Mouse (Mus musculus): ENCODE data around the gene Tcaim. TPM values are rescaled to one million over a fixed set of nuclear protein-coding genes. Genes with fewer than 3 reads are reported as not detected.

Tcaim gene
- 10.9 and 12.9 TPM in 2 replicates for polyA plus RNA-seq (2021; fragmentation: Nextera tagmentation)
- long read RNA-seq, experiment 1, transcript Tcaim-204 (1 exons, 1,580 nt) = minor isoform, 6 of 100 reads
- long read RNA-seq, experiment 1, transcript Tcaim-202 (11 exons, 2,909 nt) = minor isoform, 18 of 100 reads
- long read RNA-seq, experiment 1, transcript Tcaim-201 (11 exons, 3,049 nt) = major isoform, 49 of 100 reads
- long read RNA-seq, experiment 1, partial matches to known transcripts = 3 of 100 reads
- long read RNA-seq, experiment 1, other reads (novel, unspliced or antisense) = 24 of 100 reads
- long read RNA-seq, experiment 2, transcript Tcaim-201 (11 exons, 3,049 nt) = major isoform, 10 of 17 reads
- long read RNA-seq, experiment 2, partial matches to known transcripts = 3 of 17 reads
- long read RNA-seq, experiment 2, other reads (novel, unspliced or antisense) = 4 of 17 reads

DNA sequence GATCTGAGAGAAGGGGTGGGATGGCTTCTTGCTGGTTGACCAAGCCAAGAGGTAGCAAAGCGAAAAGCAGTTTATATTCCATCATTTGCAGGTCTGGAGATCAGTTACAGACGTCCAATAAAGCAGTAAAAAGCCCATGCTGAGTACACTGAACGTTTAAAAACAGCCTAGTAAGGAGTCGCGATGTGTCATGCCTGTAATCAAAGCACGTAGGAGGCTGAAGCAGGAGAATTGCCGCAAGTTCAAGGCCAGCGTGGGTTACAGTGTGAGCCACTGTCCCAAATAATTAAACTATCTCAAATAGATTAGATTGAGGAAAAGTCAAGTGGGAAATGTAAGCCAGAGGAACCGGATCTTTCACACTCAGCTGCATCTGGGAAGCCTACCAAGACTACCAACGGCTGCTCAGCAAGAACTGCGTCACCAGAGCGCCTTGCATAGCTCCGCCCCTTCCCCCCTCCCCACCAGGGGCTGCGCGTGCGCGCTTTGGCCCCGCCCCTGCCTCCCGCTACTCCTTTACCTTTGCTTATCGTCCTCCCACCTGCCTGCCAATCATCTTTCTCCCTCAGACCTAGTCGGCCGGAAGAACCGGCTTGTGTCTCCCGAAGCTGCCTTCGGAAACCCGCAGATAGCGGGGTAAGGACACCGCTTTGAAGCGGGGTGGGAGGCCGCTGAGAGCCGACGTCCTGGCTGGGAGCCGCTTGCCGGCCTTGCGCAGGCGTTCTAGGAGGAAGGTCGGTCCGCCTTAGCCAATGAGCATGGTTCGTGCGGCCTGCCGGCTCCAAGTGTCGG lies at the start of gene Tcaim:
Gene Tcaim (plus strand): TSS at position 487 of the 792 bp plus-strand sequence.

GRCm38 (mm10) chr9:122843760-122844159 lies 38.4 kb downstream of the Tcaim start, which contains the start of gene Gm35549:
TSS of gene Gm35549 (minus strand) at chr9:122844035.

DNA sequence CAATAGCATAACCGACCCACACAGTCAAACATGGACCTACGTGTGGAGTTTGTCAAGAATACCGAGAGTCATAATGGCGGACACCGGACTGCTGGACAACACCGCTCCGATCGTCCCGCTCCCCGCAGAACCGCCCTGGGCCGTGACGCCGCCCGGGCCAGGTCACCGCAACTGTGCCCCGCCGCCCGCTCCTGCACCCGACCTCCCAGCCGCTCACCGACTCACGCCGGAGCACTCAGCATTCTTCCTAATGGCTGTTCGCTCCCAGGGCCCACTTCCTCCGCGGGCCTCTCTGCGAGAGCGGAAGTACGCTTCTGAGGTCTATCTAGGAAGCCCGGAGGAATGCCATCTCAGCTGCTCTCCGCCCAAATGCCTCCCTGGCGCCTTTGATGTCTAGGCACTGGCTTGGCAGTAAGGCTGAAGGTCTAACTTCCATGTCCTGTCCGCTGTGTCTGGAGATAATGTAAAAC lies 60.4 kb downstream of the Tcaim start, which contains the start of gene Zfp445:
Gene Zfp445 (minus strand): TSS at position 310 of the 470 bp plus-strand sequence.

GRCm38 (mm10) chr9:122885385-122885784 lies 80.0 kb downstream of the Tcaim start, which contains the start of gene Zkscan7:
TSS of gene Zkscan7 (plus strand) at chr9:122885685.

Other genes starting within 250 kb of the Tcaim start
- gene Topaz1, start 58.2 kb upstream of the Tcaim start, polyA plus RNA-seq (2021; fragmentation: Nextera tagmentation) = not detected in 2 replicates
- gene Gm35549, start 38.5 kb downstream of the Tcaim start, polyA plus RNA-seq (2021; fragmentation: Nextera tagmentation) = not detected in 2 replicates
- gene Zfp445, start 60.5 kb downstream of the Tcaim start, polyA plus RNA-seq (2021; fragmentation: Nextera tagmentation) = 15.1 and 19.1 TPM in 2 replicates
- gene Zkscan7, start 80.1 kb downstream of the Tcaim start, polyA plus RNA-seq (2021; fragmentation: Nextera tagmentation) = 0.23 and 0.25 TPM in 2 replicates
- gene Zfp105, start 117.5 kb downstream of the Tcaim start, polyA plus RNA-seq (2021; fragmentation: Nextera tagmentation) = 4.3 and 5.0 TPM in 2 replicates
- gene 1110059G10Rik, start 145.5 kb downstream of the Tcaim start, polyA plus RNA-seq (2021; fragmentation: Nextera tagmentation) = 20.8 and 29.6 TPM in 2 replicates
- gene Kif15, start 145.5 kb downstream of the Tcaim start, polyA plus RNA-seq (2021; fragmentation: Nextera tagmentation) = 0.23 TPM in 1 of 2 replicates, not detected in the other
- gene Tmem42, start 215.8 kb downstream of the Tcaim start, polyA plus RNA-seq (2021; fragmentation: Nextera tagmentation) = 50.7 and 58.4 TPM in 2 replicates
- 0.31 and 0.38 TPM in 2 replicates for gene Tgm4, start 229.2 kb downstream of the Tcaim start, polyA plus RNA-seq (2021; fragmentation: Nextera tagmentation)